Mouse (Mus musculus) ovary, adult 10 weeks (tissue): Measurements from ENCODE around the gene Olfr644. TPM values are rescaled to one million over a fixed set of nuclear protein-coding genes. Genes with fewer than 3 reads are reported as not detected.

Experiments
- polyA plus RNA-seq: library from polyadenylated mRNA; stranded (reverse); fragments of 350-450 nt; fragmentation: Illumina TruSeq; extraction: RNeasy Lipid Tissue Mini Kit (QIAGEN cat#74804); gene quantifications from one replicate; pipeline ENCODE4 v1.2.3, GENCODE M21; 2014

Olfr644 gene
- polyA plus RNA-seq, result not detected

GRCm38 (mm10) chr7:104071769-104072168 is at the start of gene Olfr644:
Gene Olfr644 (minus strand): TSS chr7:104071869.

GRCm38 (mm10) chr7:104104757-104104972 is 33.0 kb upstream of the Olfr644 start, which contains the start of gene Olfr646:
Gene Olfr646 (plus strand): TSS chr7:104104873.

GRCm38 (mm10) chr7:104085365-104085764 is 13.7 kb upstream of the Olfr644 start, which contains the start of gene Olfr645:
Gene Olfr645 (minus strand): TSS chr7:104085465.

GRCm38 (mm10) chr7:104061345-104061744 is 10.3 kb downstream of the Olfr644 start, which contains the start of gene 4930516K23Rik:
Gene 4930516K23Rik (minus strand): TSS chr7:104061445.

GRCm38 (mm10) chr7:104052566-104052965 is 19.1 kb downstream of the Olfr644 start, which contains the start of gene Olfr642:
Gene Olfr642 (minus strand): TSS chr7:104052666.

GRCm38 (mm10) chr7:104035145-104035544 is 36.5 kb downstream of the Olfr644 start, which contains the start of gene Olfr641:
Gene Olfr641 (plus strand): TSS chr7:104035445.

GRCm38 (mm10) chr7:104025473-104025872 is 46.2 kb downstream of the Olfr644 start, which contains the start of gene Olfr640:
Gene Olfr640 (minus strand): TSS chr7:104025573.

GRCm38 (mm10) chr7:104017203-104017602 is 54.5 kb downstream of the Olfr644 start, which contains the start of gene Olfr639:
Gene Olfr639 (minus strand): TSS chr7:104017303.

Other genes starting within 250 kb of the Olfr644 start
- gene Hbb-bs, start 243.8 kb downstream of the Olfr644 start, polyA plus RNA-seq, result 54.8 TPM
- gene Hbb-bh2, start 231.3 kb downstream of the Olfr644 start, polyA plus RNA-seq, result not detected
- gene Hbb-bh1, start 228.7 kb downstream of the Olfr644 start, polyA plus RNA-seq, result not detected
- gene Hbb-y, start 218.7 kb downstream of the Olfr644 start, polyA plus RNA-seq, result not detected
- gene Olfr66, start 185.6 kb downstream of the Olfr644 start, polyA plus RNA-seq, result not detected
- not detected for gene Olfr64, start 177.4 kb downstream of the Olfr644 start, polyA plus RNA-seq
- not detected for gene Olfr65, start 168.4 kb downstream of the Olfr644 start, polyA plus RNA-seq
- not detected for gene Olfr631, start 143.0 kb downstream of the Olfr644 start, polyA plus RNA-seq
- gene Olfr632, start 137.5 kb downstream of the Olfr644 start, polyA plus RNA-seq, result not detected
- gene Olfr633, start 127.4 kb downstream of the Olfr644 start, polyA plus RNA-seq, result not detected
- gene Olfr635, start 100.7 kb downstream of the Olfr644 start, polyA plus RNA-seq, result not detected
- gene Olfr638, start 73.1 kb downstream of the Olfr644 start, polyA plus RNA-seq, result not detected
- not detected for gene Olfr639, start 54.6 kb downstream of the Olfr644 start, polyA plus RNA-seq
- not detected for gene Olfr640, start 46.3 kb downstream of the Olfr644 start, polyA plus RNA-seq
- gene Olfr641, start 36.4 kb downstream of the Olfr644 start, polyA plus RNA-seq, result not detected
- not detected for gene Olfr642, start 19.2 kb downstream of the Olfr644 start, polyA plus RNA-seq
- not detected for gene 4930516K23Rik, start 10.4 kb downstream of the Olfr644 start, polyA plus RNA-seq
- gene Olfr645, start 13.6 kb upstream of the Olfr644 start, polyA plus RNA-seq, result not detected
- not detected for gene Olfr646, start 33.0 kb upstream of the Olfr644 start, polyA plus RNA-seq
- gene Ubqln5, start 58.0 kb upstream of the Olfr644 start, polyA plus RNA-seq, result not detected
- gene Olfr643, start 65.5 kb upstream of the Olfr644 start, polyA plus RNA-seq, result not detected
- not detected for gene Ubqln3, start 71.4 kb upstream of the Olfr644 start, polyA plus RNA-seq
- not detected for gene Ubqlnl, start 78.7 kb upstream of the Olfr644 start, polyA plus RNA-seq
- gene Olfm5, start 93.0 kb upstream of the Olfr644 start, polyA plus RNA-seq, result not detected
- gene Olfr648, start 111.5 kb upstream of the Olfr644 start, polyA plus RNA-seq, result 0.80 TPM
- gene Olfr649, start 124.1 kb upstream of the Olfr644 start, polyA plus RNA-seq, result not detected
- 1.5 TPM for gene Trim6, start 146.9 kb upstream of the Olfr644 start, polyA plus RNA-seq
- gene Trim34a, start 172.6 kb upstream of the Olfr644 start, polyA plus RNA-seq, result 18.0 TPM
- 3.0 TPM for gene Trim5, start 216.2 kb upstream of the Olfr644 start, polyA plus RNA-seq
- gene Trim12a, start 243.6 kb upstream of the Olfr644 start, polyA plus RNA-seq, result 26.0 TPM